17 mouse cellular contexts compared by ENCODE assay signal in the genomic region with DNA sequence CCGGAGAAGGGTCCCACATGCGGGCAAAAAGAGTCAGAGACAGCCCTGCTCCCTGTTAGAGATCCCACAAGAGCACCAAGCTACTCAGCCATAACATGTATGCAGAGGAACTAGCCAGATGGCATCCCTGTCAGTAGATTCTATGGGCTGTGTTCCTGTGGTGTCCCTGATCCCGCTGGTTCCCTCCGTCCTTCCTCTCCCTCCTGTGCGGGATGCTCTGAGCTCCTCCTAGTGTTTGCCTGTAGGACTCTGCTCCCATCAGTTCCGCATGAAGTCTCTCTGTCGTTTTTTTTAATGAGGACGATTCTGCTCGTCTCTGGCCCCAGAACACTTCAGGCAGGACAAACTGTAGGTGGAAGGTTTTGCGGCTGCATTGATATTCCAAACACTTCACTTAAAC.
DNase-seq lines count a peak whose midpoint lies in the region; ATAC-seq lines count a peak whose summit lies in the region.
"Had no signal": no experiment of that assay in that cellular context is flagged by ENCODE, and none has a peak within 500 bp of the region (broad histone marks: within the 10 kb centered on the region; RNA-seq: fewer than 3 reads in every experiment).

No protein-coding gene starts in this region.

- DNase-seq in cerebellum, adult 9-11 months = no peak
- DNase-seq in kidney, postnatal 14 days = no peak
- DNase-seq in ES-CJ7 (ENCODE audit: low read depth, low spot score) = peak; percentile 56
- DNase-seq in kidney, postnatal 4 days = peak; percentile 8 to 19
- no peak for DNase-seq in right cerebral cortex, adult 18-20 months
- DNase-seq: gastrocnemius, postnatal 14 days; heart, postnatal 4 days; layer of hippocampus, postnatal 36 days; right cerebral cortex, postnatal 4 days; thymus, adult 2 months had no signal

- ATAC-seq in cerebellum, adult (ENCODE audit: insufficient number of reproducible peaks, low FRiP score, low TSS enrichment) = peak; percentile 58; the same call in 1 of the 2 replicates
- ATAC-seq in kidney, embryonic 14.5 days (ENCODE audit: low FRiP score, low TSS enrichment) = peak; percentile 69; the same call in 1 of the 2 replicates
- ATAC-seq in erythroid progenitor cell, adult 5-6 weeks (replicated peaks; ENCODE audit: low FRiP score, poor library complexity, severe bottlenecking) = no peak

- no peaks in the 10 kb centered on the region for H3K27me3 ChIP-seq in kidney, embryonic 14.5 days (ENCODE audit: control insufficient read depth, insufficient read depth, low read length)
- H3K27me3 ChIP-seq: CH12.LX had no signal

- H3K4me3 ChIP-seq in kidney, embryonic 14.5 days (ENCODE audit: low read length) = no peak overlapping the region
- H3K4me3 ChIP-seq: erythroblast, embryonic 14.5 days had no signal

- 46% methylated on average over 10 of the region's 10 CpGs for WGBS in kidney, embryonic 14.5 days

- H3K36me3 ChIP-seq in kidney, embryonic 14.5 days (ENCODE audit: control insufficient read depth, insufficient read depth, low read length) = no peaks in the 10 kb centered on the region; the same call in 1 of the 2 replicates

- no peak overlapping the region for H3K27ac ChIP-seq in kidney, embryonic 14.5 days (ENCODE audit: low read depth, low read length)
- H3K27ac ChIP-seq: liver, embryonic 14.5 days had no signal

- no peak overlapping the region for H3K4me2 ChIP-seq in kidney, embryonic 14.5 days (replicated peaks; ENCODE audit: low read depth, low read length)
- H3K4me2 ChIP-seq: heart, embryonic 11.5 days had no signal

- H3K9me3 ChIP-seq in kidney, embryonic 14.5 days (ENCODE audit: control insufficient read depth, low read length) = no peaks in the 10 kb centered on the region

- no peaks in the 10 kb centered on the region for H3K4me1 ChIP-seq in kidney, embryonic 14.5 days (ENCODE audit: control insufficient read depth, insufficient read depth, low read length)

- no peak overlapping the region for H3K9ac ChIP-seq in kidney, embryonic 14.5 days (ENCODE audit: low read depth, low read length)
- H3K9ac ChIP-seq: liver, embryonic 14.5 days had no signal

Comparison
In these comparisons a context has a peak if more than half of its experiments do, and no peak if none do; other contexts are left out.
1. DNase-seq: peak in ES-CJ7 (single experiment) and kidney, postnatal 4 days (2 of 2); none in cerebellum, adult 9-11 months (single experiment), kidney, postnatal 14 days (single experiment) and right cerebral cortex, adult 18-20 months (single experiment).